Mouse (Mus musculus) cerebellum, postnatal 14 days (tissue): Measurements from ENCODE around the gene Dstyk.
A peak's percentile ranks its signal among the peaks of the same experiment; 100 is the strongest.

Source experiments
- DNase-seq, 2 experiments: peaks; one replicate each; pipeline ENCODE4 v3.0.0; 2021; ENCODE audit warnings: mixed read lengths in 2 of 2

Dstyk gene

GRCm38 (mm10) chr1:132388813-132389803 lies 28.2 kb upstream of the Dstyk start:
- DNase-seq = peak in 1 of 2 experiments; percentile 23

DNA sequence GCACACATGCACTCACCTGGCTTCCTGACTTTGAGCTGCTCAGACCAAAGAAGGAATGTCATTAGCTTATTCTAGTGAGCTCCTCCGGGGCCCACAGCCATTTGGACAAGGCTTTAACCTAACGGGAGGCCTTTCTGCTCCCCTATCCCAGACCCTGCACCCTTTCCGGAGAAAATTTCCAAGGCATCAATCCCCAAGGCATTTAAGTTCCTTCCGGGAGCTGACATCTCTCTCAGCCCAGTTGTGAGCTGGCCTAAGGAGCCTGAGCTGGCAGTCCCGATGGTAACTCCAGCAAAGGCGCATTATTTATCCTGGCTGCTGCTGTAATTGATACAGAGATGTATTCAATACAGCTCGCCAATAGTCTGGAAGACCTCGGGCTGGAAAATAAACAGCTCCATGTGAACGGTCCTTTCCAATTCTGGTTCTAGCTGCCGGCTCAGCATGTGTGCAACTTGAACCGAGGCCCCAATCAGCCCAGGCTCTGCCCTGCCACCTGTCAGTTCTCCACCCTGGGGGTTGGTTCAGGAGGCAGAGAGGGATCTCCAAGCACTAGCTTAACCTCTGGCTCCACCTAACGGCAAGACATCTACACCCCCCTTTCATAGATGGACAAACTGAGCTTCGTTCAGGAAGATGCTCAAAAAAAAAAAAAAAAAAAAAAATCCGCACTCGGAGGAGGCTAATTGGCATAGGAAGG lies 27.3 kb upstream of the Dstyk start:
- peak; percentile 83 to 89 for DNase-seq

DNA sequence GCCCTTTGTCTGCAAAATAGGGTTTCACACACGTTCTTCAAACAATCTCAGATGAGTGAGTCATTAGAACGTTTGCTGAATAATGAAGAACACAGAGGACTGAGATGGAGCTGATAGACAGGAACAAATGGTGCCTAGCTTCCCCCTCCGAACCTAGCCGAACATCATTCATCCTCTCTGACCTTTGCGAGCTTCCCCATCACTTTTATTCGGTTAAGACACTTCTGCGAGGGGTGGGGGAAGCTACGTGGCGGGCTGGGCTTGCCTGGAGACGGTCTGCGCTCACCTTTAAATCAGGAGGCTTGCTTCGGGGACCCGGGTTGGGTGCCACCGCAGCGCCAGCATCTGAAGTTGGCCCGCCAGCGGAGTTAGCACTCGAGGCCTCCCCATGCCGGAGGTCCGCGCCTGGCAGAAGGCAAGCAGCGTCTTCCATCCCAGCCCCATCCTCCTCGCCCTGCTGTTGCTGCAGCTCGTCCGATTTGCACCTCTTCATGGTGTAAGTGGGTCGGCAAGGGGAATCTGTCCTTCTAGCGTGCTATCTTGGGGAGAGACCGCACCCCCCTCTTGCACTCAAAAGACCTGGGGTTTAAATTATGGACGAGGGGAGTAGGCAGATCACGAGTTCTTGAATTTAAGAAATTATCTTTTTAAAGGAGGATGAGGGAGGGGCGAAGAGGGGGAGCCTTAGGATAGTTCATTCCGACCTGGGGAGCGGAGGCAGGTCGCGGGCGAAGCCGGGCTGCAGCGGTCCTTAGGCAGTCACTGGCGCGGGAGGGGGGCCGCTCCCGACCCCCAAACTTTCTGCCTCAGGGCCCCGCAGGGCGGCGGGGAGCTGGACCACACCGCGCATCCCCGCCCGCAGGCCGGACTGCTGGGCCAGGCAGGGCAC lies 26.4 kb upstream of the Dstyk start, which contains the start of gene Tmcc2:
Tmcc2 (minus strand) TSS at position 591 of the 889 bp plus-strand sequence.
- peak; percentile 72 to 74 for DNase-seq

GRCm38 (mm10) chr1:132391580-132392022 lies 25.8 kb upstream of the Dstyk start:
- DNase-seq = peak; percentile 89 to 92

DNA sequence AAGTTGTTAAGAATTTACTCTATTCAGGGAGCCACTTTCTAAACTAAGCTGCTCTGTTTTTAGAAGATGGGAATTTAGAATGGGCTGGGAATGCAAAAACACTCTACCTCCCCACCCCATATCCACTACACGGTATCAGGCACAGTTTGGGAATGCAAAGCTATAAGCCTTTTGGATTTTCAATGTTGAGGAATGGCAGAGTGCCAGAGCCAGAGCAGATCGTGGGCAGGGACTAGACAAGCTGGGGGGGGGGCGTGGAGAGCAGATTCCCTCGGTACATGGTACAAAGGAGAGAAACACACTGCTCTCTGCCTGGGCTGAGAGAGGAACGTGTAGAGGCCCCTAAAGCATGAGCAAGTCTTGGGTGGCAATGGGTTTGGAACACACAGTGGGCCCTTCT lies 24.5 kb upstream of the Dstyk start:
- no peak for DNase-seq

DNA sequence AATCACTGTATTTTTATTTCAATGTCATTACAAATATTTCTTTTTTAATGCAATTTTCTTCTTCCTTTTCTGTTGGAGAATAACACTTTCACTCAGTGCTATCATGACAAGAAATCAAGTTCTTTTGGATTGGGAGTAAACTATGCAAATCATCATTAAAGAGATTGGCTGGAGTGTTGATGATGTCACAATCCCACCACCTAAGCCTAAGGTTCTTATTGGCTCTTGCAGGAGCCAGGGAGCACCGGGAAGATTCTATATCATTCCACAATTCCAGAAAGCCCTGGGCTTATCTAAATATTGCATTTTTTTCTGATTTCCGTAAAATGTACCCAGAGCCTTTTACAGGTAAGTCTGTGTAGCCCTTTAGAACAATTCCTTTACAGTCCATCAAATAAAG lies 20.6 kb upstream of the Dstyk start:
- DNase-seq = no peak

DNA sequence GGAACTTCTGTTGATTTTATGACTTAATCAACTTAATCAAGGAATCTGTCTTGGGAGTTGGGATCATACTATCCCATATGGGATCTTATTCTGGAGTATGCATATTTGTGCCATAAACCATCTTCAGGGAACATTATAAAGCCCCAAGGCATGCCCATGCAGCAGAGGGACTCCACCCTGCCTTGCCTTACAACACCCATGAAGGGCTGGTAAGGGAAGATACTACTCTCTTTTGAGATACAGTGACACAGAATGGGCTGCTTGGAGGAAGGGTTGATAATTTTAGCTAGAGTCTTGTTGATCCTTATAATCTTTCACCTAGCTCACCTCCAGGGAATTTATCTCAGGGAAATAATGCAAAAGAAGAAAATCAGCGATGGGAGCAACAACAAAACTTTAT lies 16.8 kb upstream of the Dstyk start:
- no peak for DNase-seq

GRCm38 (mm10) chr1:132401843-132402242 lies 15.5 kb upstream of the Dstyk start:
- DNase-seq = no peak

DNA sequence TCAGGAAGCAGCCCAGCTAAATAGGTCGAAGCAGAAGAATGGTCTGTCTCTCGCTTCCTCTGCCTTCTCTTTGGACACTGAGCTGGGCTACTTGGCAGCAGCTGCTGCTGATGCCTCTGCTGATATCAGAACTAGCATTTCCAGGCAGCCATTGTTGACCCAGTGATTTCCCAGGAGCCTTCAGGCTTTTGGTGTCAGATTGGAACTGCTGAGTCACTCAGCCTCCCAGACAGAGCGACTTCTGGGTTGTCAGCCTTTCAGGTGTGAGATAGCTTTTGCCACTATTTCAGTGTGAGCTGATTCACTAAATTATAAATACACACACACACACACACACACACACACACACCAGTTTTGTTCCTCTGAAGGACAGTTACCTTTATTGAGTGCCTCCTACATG lies 6.7 kb upstream of the Dstyk start:
- no peak for DNase-seq

DNA sequence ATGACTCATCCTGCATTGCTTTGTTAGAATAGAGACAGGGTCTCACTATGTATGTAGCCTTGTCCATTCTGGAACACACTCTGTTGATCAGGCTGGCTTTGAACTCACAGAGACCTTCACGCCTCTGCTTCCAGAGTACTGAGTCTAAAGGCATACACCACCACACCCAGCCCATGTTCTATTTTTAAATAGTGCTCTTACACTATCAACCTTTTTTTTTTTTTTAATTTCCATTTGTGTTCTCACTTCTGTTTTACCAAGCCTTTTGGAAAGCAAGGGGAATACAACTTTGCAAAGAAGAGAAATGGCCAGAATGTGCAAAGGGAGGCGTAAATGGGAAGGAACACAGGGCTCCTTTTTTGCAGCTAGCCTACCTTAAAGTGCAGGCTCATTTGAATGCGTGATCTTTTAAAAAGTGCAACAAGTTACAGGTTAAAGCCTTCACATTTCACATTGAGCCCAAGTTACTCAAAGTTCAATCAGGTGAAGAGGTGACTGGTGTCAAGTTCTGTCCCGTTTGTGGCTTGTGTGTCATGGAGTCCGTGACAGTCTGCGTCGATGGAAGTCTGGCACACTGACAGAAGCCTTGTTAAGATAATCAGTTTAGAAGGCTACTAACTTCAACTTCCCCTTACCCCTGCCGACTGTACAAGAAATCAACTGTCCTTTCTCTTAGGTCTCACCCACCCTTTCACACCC lies 962 bp upstream of the Dstyk start:
- DNase-seq = peak in 1 of 2 experiments; percentile 21

GRCm38 (mm10) chr1:132416943-132417290 lies 438 bp upstream of the Dstyk start:
- DNase-seq = no peak

GRCm38 (mm10) chr1:132420206-132420605 lies 2.9 kb downstream of the Dstyk start:
- no peak for DNase-seq

DNA sequence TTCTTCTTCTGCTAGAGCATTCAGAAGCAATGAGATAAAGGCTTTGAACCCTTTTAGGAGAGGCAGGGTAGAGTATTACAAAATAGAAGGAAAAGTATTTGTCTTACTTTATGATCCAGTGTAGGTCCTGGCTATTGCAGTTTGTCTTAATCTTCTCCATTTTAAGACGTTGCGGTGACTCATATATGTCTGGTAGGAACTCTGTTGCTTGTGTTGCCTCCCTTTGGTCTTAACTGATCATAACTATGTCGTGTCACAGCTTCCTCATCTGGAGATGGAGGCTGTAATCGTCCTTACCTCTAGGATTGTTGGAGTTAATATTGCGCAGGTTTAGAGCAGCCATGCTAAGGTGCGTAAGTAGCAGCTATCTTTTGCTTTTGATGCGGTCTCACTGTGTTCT lies 3.3 kb downstream of the Dstyk start:
- no peak for DNase-seq

GRCm38 (mm10) chr1:132422912-132423696 lies 5.7 kb downstream of the Dstyk start:
- no peak for DNase-seq

- no peak for DNase-seq
Observed at GRCm38 (mm10) chr1:132425600-132425999, 8.2 kb downstream of the Dstyk start.

DNA sequence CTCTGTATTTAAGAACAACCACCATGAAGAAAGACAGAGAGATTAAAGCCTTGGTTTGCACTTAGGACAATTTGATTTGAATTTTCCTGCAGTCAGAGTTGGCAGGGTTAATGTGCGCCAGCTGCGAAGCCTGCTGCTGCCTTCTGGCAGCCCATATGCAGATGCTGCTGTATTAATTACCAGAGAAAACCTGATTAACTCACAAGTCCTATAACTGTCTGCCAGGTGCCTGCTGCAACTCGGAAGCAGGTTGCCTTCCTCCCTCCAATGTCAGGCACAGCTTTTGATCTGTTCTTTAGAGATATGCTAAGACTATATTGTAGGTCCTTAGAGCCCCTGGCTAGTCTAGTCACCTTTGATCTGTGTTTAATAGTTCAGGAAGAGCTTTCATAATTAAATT lies 13.5 kb downstream of the Dstyk start:
- peak; percentile 60 to 66 for DNase-seq

DNA sequence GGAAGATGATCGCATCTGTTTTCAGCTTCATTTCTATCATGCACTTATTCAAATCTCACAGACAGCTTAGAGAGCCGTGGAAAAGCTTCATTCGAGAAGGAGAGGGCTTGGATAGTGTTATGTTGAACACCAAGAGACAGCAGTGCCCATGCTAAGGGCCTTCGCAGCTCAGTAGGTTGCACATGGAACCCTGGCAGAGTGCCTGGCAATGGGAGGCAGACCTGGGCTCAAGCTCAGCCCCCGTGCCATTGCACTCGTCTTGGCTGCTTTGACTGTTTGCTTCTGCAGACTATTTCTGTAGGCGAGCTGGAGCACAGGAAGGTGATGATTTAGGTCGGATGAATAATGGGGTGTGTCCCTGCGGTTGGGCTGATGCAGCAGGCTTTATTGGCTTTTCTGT lies 14.4 kb downstream of the Dstyk start:
- peak; percentile 87 to 88 for DNase-seq

DNA sequence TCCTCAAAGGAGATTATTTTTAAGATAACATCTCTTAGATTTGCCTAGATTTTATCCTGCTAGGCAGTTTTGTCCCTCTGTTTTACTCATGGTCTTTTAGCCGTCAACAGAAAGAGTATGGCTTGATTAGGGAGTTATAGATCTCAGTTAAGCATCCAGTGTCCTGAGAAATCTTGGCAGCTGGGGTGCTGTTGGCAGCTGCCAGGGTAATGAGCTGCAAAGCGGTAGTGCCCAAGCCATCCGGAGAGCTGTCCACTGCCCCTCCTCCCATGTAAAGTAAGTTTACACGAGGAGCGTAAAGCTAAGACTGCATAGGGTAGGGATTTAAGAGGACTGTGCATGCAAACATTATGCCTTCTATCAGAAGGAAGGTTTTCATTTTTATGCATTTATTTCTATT lies 16.0 kb downstream of the Dstyk start:
- DNase-seq = peak; percentile 36 to 39

DNA sequence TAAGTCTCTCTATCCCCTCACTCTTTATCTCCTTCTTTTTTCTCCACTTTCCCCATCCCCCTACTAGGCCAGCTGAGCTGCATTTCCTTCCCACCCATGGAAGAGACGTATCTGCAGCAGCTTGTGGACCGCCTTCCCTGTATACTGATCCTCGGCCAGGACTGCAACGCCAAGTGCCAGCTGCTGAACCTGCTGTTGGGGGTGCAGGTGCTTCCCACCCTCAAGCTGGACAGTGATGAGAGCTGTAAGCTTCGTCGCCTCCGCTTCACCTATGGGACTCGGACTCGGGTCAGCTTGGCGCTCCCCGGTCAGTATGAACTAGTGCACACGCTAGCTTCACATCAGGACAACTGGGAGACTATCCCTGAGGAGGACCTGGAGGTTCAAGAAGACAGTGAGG lies 16.7 kb downstream of the Dstyk start:
- peak in 1 of 2 experiments; percentile 48 for DNase-seq

GRCm38 (mm10) chr1:132436320-132436958 lies 19.1 kb downstream of the Dstyk start:
- DNase-seq = no peak

DNA sequence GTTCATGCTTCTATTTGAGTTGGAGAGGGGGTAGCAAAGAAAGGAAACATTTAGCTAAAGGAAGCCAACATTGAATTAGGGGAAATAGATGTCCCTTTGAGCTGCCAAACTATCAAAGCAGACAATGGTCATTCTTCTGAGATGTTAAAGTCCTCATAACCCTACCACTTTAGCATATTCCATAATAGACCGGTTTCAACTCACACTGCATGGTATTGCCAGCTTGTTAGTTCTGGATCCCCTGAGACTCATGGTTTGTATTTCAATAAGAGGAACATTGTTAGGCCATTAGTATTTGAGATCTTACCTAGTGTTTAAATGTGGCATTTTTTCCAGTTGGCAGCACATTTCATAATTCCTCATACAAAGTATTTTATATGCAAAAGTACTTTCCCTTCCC lies 19.6 kb downstream of the Dstyk start:
- DNase-seq = no peak
